Mouse (Mus musculus) small intestine, adult 2 months (tissue): ENCODE results near the gene Csnk2b. TPM values are rescaled to one million over a fixed set of nuclear protein-coding genes. Genes with fewer than 3 reads are reported as not detected.

Source experiments
- H3K27ac ChIP-seq: fragments of 200-500 bp; 2 replicates; pipeline ENCODE4 v1.5.1; 2012; ENCODE audit warnings: low read depth, low read length, control low read depth, inconsistent platforms; ENCODE audit not compliant: insufficient read depth
- H3K27me3 ChIP-seq: fragments of 200-500 bp; 2 replicates; pipeline ENCODE4 v1.6.1; 2012; ENCODE audit warnings: mild to moderate bottlenecking, moderate library complexity, low read length, inconsistent platforms; ENCODE audit not compliant: control insufficient read depth, insufficient read depth
- H3K36me3 ChIP-seq: fragments of 200-500 bp; 2 replicates; pipeline ENCODE4 v1.6.1; 2012; ENCODE audit warnings: mild to moderate bottlenecking, low read length, control low read depth, inconsistent platforms; ENCODE audit not compliant: control insufficient read depth, insufficient read depth
- H3K4me1 ChIP-seq: fragments of 200-500 bp; 2 replicates; pipeline ENCODE4 v1.6.1; 2012; ENCODE audit warnings: low read length, inconsistent platforms, mixed read lengths; ENCODE audit not compliant: control insufficient read depth, insufficient read depth, insufficient read length
- H3K4me3 ChIP-seq: fragments of 200-500 bp; 2 replicates; pipeline ENCODE4 v1.5.1; 2012; ENCODE audit warnings: low read depth, mild to moderate bottlenecking, control low read depth, inconsistent platforms, low read length, moderate library complexity
- CTCF ChIP-seq: fragments of 200-500 bp; IDR thresholded peaks from 2 replicates; pipeline ENCODE4 v1.5.1; 2012; ENCODE audit warnings: low read depth, mild to moderate bottlenecking, control low read depth, inconsistent platforms, low read length, moderate library complexity, mixed read lengths; ENCODE audit not compliant: insufficient replicate concordance, insufficient read length; ENCODE audit errors: extremely low read depth
- POLR2A ChIP-seq: fragments of 200-500 bp; IDR thresholded peaks from 2 replicates; pipeline ENCODE4 v1.6.1; 2012; ENCODE audit warnings: low read depth, mild to moderate bottlenecking, control low read depth, inconsistent platforms, low read length, moderate library complexity
- WGBS: fragments of 180-500 bp; shearing (Covaris S2); methylation state at CpG from one replicate; pipeline ENCODE4 v1.1.7; 2018; 5-methylcytosine and 5-hydroxymethylcytosine counted together
- polyA plus RNA-seq: library from polyadenylated mRNA; depleted of rRNA; stranded (reverse); fragments of >200 nt; gene quantifications from 2 replicates; pipeline ENCODE4 v1.2.3, GENCODE M21; 2012

Gene Csnk2b
- polyA plus RNA-seq, 1 experiment = 448 TPM

DNA sequence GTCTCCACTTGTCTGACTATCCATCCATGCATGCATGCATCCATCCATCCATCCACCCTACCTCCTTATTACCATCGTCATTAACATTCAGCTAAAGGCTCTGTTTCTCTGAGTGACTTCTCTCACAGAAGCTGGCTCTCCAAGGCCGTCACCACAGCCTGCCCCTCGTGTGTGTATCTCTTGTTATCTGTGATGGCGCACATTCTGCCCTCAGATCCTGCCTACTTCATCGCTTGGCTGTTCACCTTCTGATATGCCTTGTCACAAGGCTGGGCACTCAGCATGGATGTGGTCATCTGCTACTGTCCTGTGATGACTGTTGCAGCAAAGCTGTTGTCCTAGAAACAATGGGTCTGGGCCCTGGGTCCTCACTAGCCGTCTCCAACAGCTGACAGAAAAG lies 17.1 kb downstream of the Csnk2b start:
- no peaks in the 10 kb centered on the region for H3K27me3 ChIP-seq
- H3K36me3 ChIP-seq = peaks cover 30% of the 10 kb centered on the region
- TF ChIP-seq POLR2A = no peak
- TF ChIP-seq CTCF = no peak
- H3K27ac ChIP-seq = no peak overlapping the region
- no peak overlapping the region for H3K4me3 ChIP-seq
- peaks cover 21% of the 10 kb centered on the region for H3K4me1 ChIP-seq
- 87% methylated on average over 6 of the region's 6 CpGs for WGBS

- no peak for TF ChIP-seq POLR2A
- TF ChIP-seq CTCF = no peak
- H3K27ac ChIP-seq = no peak overlapping the region
- 96% methylated on average over 7 of the region's 7 CpGs for WGBS
- peaks cover 24% of the 10 kb centered on the region for H3K4me1 ChIP-seq
- peaks cover 34% of the 10 kb centered on the region for H3K36me3 ChIP-seq
- no peaks in the 10 kb centered on the region for H3K27me3 ChIP-seq
- no peak overlapping the region for H3K4me3 ChIP-seq
These were observed 17.8 kb downstream of the Csnk2b start for GRCm38 (mm10) chr17:35104079-35104478.

GRCm38 (mm10) chr17:35103221-35103690 lies 18.6 kb downstream of the Csnk2b start:
- no peaks in the 10 kb centered on the region for H3K27me3 ChIP-seq
- 20% methylated on average over 6 of the region's 6 CpGs for WGBS
- peaks cover 40% of the 10 kb centered on the region for H3K36me3 ChIP-seq
- peak overlapping the region; percentile 35; the same call in 1 of the 2 replicates for H3K27ac ChIP-seq
- H3K4me1 ChIP-seq = peaks cover 24% of the 10 kb centered on the region
- H3K4me3 ChIP-seq = no peak overlapping the region
- TF ChIP-seq CTCF = no peak
- no peak for TF ChIP-seq POLR2A

DNA sequence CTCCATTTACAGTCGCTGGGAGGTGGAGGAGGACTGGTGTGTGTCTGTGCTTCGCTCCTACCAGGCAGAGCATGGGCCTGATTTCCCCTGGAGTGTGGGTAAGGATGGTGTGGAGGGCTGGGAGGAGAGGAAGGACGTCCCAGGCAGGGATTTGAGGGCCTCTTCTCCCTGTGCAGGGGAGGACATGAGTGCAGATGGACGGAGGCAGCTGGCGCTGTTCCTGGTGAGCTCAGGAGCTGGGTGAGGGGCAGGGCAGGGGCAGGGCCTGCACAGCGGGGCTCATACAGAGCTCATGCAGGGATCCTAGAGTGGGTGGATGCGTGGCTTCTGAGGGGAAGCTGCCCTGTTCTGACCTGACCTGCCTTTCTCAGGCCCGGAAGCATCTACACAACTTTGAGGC lies 19.6 kb downstream of the Csnk2b start:
- Histone ChIP-seq H3K27ac (no peak overlapping the region), H3K36me3 (peaks cover 47% of the 10 kb centered on the region), H3K4me3 (no peak overlapping the region), H3K4me1 (peaks cover 24% of the 10 kb centered on the region), H3K27me3 (no peaks in the 10 kb centered on the region)
- TF ChIP-seq CTCF (no peak), POLR2A (no peak)
- WGBS = 91% methylated on average over 8 of the region's 8 CpGs

GRCm38 (mm10) chr17:35101161-35101560 lies 20.7 kb downstream of the Csnk2b start:
- Histone ChIP-seq H3K27me3 (no peaks in the 10 kb centered on the region), H3K4me1 (peaks cover 24% of the 10 kb centered on the region), H3K36me3 (peaks cover 55% of the 10 kb centered on the region), H3K27ac (no peak overlapping the region), H3K4me3 (no peak overlapping the region)
- TF ChIP-seq POLR2A = no peak
- TF ChIP-seq CTCF = no peak
- WGBS = 91% methylated on average over 11 of the region's 11 CpGs

GRCm38 (mm10) chr17:35100196-35100765 lies 21.6 kb downstream of the Csnk2b start:
- peaks cover 24% of the 10 kb centered on the region for H3K4me1 ChIP-seq
- no peak overlapping the region for H3K4me3 ChIP-seq
- H3K36me3 ChIP-seq = peaks cover 60% of the 10 kb centered on the region
- no peaks in the 10 kb centered on the region for H3K27me3 ChIP-seq
- TF ChIP-seq POLR2A (no peak), CTCF (no peak)
- 51% methylated on average over 10 of the region's 10 CpGs for WGBS
- H3K27ac ChIP-seq = no peak overlapping the region

- H3K4me1 ChIP-seq = peaks cover 14% of the 10 kb centered on the region
- no peaks in the 10 kb centered on the region for H3K27me3 ChIP-seq
- H3K27ac ChIP-seq = no peak overlapping the region
- H3K4me3 ChIP-seq = no peak overlapping the region
- WGBS = 92% methylated on average over 12 of the region's 12 CpGs
- TF ChIP-seq POLR2A = no peak
- no peak for TF ChIP-seq CTCF
- peaks cover 73% of the 10 kb centered on the region for H3K36me3 ChIP-seq
These were observed 24.6 kb downstream of the Csnk2b start for GRCm38 (mm10) chr17:35097164-35097655.
